Mouse (Mus musculus): ENCODE results near the gene Tmem129. TPM values are rescaled to one million over a fixed set of nuclear protein-coding genes. Genes with fewer than 3 reads are reported as not detected.

Gene Tmem129
- polyA plus RNA-seq, 1 experiment: 2.2 TPM

- Histone ChIP-seq H3K36me3 (ENCODE audit: control insufficient read depth) (no peaks in the 10 kb centered on the region), H3K4me1 (ENCODE audit: control insufficient read depth) (no peaks in the 10 kb centered on the region; the same call in none of the 2 replicates), H3K27me3 (ENCODE audit: control insufficient read depth) (peaks cover 32% of the 10 kb centered on the region), H3K4me3 (replicated peaks) (no peak overlapping the region), H3K9me3 (ENCODE audit: control insufficient read depth, low read length) (no peaks in the 10 kb centered on the region)
- TF ChIP-seq GATA1 (IDR thresholded peaks at IDR 0.05; ENCODE audit: low read length): no peak
- TF ChIP-seq TAL1 (IDR thresholded peaks at IDR 0.05; ENCODE audit: low read length): no peak
Observed at GRCm38 (mm10) chr5:33689852-33690645, 31.8 kb upstream of the Tmem129 start.

GRCm38 (mm10) chr5:33689221-33689844 lies 31.1 kb upstream of the Tmem129 start:
- Histone ChIP-seq H3K4me1 (ENCODE audit: control insufficient read depth) (no peaks in the 10 kb centered on the region; the same call in 1 of the 2 replicates), H3K4me3 (replicated peaks) (no peak overlapping the region), H3K27me3 (ENCODE audit: control insufficient read depth) (peaks cover 25% of the 10 kb centered on the region), H3K9me3 (ENCODE audit: control insufficient read depth, low read length) (no peaks in the 10 kb centered on the region), H3K36me3 (ENCODE audit: control insufficient read depth) (no peaks in the 10 kb centered on the region)
- no peak for TF ChIP-seq GATA1 (IDR thresholded peaks at IDR 0.05; ENCODE audit: low read length)
- no peak for TF ChIP-seq TAL1 (IDR thresholded peaks at IDR 0.05; ENCODE audit: low read length)

GRCm38 (mm10) chr5:33688278-33689220 lies 30.3 kb upstream of the Tmem129 start:
- peaks cover 18% of the 10 kb centered on the region for H3K27me3 ChIP-seq (ENCODE audit: control insufficient read depth)
- H3K4me3 ChIP-seq (replicated peaks): no peak overlapping the region
- no peaks in the 10 kb centered on the region for H3K4me1 ChIP-seq (ENCODE audit: control insufficient read depth)
- H3K36me3 ChIP-seq (ENCODE audit: control insufficient read depth): no peaks in the 10 kb centered on the region
- TF ChIP-seq TAL1 (IDR thresholded peaks at IDR 0.05; ENCODE audit: low read length) (no peak), GATA1 (IDR thresholded peaks at IDR 0.05; ENCODE audit: low read length) (no peak)
- H3K9me3 ChIP-seq (ENCODE audit: control insufficient read depth, low read length): no peaks in the 10 kb centered on the region

GRCm38 (mm10) chr5:33687142-33687541 lies 28.9 kb upstream of the Tmem129 start:
- no peaks in the 10 kb centered on the region for H3K36me3 ChIP-seq (ENCODE audit: control insufficient read depth)
- no peak overlapping the region for H3K4me3 ChIP-seq (replicated peaks)
- H3K4me1 ChIP-seq (ENCODE audit: control insufficient read depth): peaks cover 3% of the 10 kb centered on the region
- H3K9me3 ChIP-seq (ENCODE audit: control insufficient read depth, low read length): no peaks in the 10 kb centered on the region
- H3K27me3 ChIP-seq (ENCODE audit: control insufficient read depth): peaks cover 5% of the 10 kb centered on the region
- TF ChIP-seq GATA1 (IDR thresholded peaks at IDR 0.05; ENCODE audit: low read length): no peak
- no peak for TF ChIP-seq TAL1 (IDR thresholded peaks at IDR 0.05; ENCODE audit: low read length)

GRCm38 (mm10) chr5:33684932-33685331 lies 26.7 kb upstream of the Tmem129 start:
- Histone ChIP-seq H3K27me3 (ENCODE audit: control insufficient read depth) (no peaks in the 10 kb centered on the region), H3K4me3 (replicated peaks) (no peak overlapping the region), H3K36me3 (ENCODE audit: control insufficient read depth) (no peaks in the 10 kb centered on the region), H3K9me3 (ENCODE audit: control insufficient read depth, low read length) (no peaks in the 10 kb centered on the region), H3K4me1 (ENCODE audit: control insufficient read depth) (peaks cover 16% of the 10 kb centered on the region)
- TF ChIP-seq TAL1 (IDR thresholded peaks at IDR 0.05; ENCODE audit: low read length) (no peak), GATA1 (IDR thresholded peaks at IDR 0.05; ENCODE audit: low read length) (no peak)

GRCm38 (mm10) chr5:33683897-33684652 lies 25.9 kb upstream of the Tmem129 start:
- peaks cover 18% of the 10 kb centered on the region for H3K4me1 ChIP-seq (ENCODE audit: control insufficient read depth)
- no peaks in the 10 kb centered on the region for H3K27me3 ChIP-seq (ENCODE audit: control insufficient read depth)
- H3K36me3 ChIP-seq (ENCODE audit: control insufficient read depth): no peaks in the 10 kb centered on the region
- H3K9me3 ChIP-seq (ENCODE audit: control insufficient read depth, low read length): no peaks in the 10 kb centered on the region
- TF ChIP-seq TAL1 (IDR thresholded peaks at IDR 0.05; ENCODE audit: low read length): no peak
- no peak for TF ChIP-seq GATA1 (IDR thresholded peaks at IDR 0.05; ENCODE audit: low read length)
- no peak overlapping the region for H3K4me3 ChIP-seq (replicated peaks)

GRCm38 (mm10) chr5:33682963-33683362 lies 24.7 kb upstream of the Tmem129 start:
- Histone ChIP-seq H3K27me3 (ENCODE audit: control insufficient read depth) (no peaks in the 10 kb centered on the region), H3K36me3 (ENCODE audit: control insufficient read depth) (no peaks in the 10 kb centered on the region), H3K4me1 (ENCODE audit: control insufficient read depth) (peaks cover 18% of the 10 kb centered on the region), H3K4me3 (replicated peaks) (no peak overlapping the region), H3K9me3 (ENCODE audit: control insufficient read depth, low read length) (no peaks in the 10 kb centered on the region)
- no peak for TF ChIP-seq TAL1 (IDR thresholded peaks at IDR 0.05; ENCODE audit: low read length)
- no peak for TF ChIP-seq GATA1 (IDR thresholded peaks at IDR 0.05; ENCODE audit: low read length)

GRCm38 (mm10) chr5:33681611-33682388 lies 23.6 kb upstream of the Tmem129 start:
- TF ChIP-seq GATA1 (IDR thresholded peaks at IDR 0.05; ENCODE audit: low read length) (no peak), TAL1 (IDR thresholded peaks at IDR 0.05; ENCODE audit: low read length) (no peak)
- no peaks in the 10 kb centered on the region for H3K9me3 ChIP-seq (ENCODE audit: control insufficient read depth, low read length)
- H3K4me3 ChIP-seq (replicated peaks): no peak overlapping the region
- no peaks in the 10 kb centered on the region for H3K27me3 ChIP-seq (ENCODE audit: control insufficient read depth)
- no peaks in the 10 kb centered on the region for H3K36me3 ChIP-seq (ENCODE audit: control insufficient read depth)
- peaks cover 18% of the 10 kb centered on the region for H3K4me1 ChIP-seq (ENCODE audit: control insufficient read depth)

Measured in erythroblast, embryonic 14.5 days (primary cell).